Mouse (Mus musculus) hindbrain, embryonic 14.5 days (tissue): ENCODE measurements around the gene Vmn2r21. TPM values are rescaled to one million over a fixed set of nuclear protein-coding genes. Genes with fewer than 3 reads are reported as not detected.
"Not testable (repeated sequence)": the region's sequence is repeated elsewhere in the genome, so short reads cannot be mapped to it uniquely, and the experiment has no call there.

ENCODE experiments used
- ATAC-seq: fragments of 200-750 bp; cut with Nextera tagmentation; 2 replicates; pipeline ENCODE4 v1.8.0; 2017; ENCODE audit warnings: moderate number of reproducible peaks, mild to moderate bottlenecking, moderate TSS enrichment, moderate library complexity; ENCODE audit not compliant: low FRiP score
- DNase-seq: peaks from one replicate; pipeline ENCODE4 v3.0.0-alpha.2; 2015; ENCODE audit warnings: low spot score
- H3K27ac ChIP-seq: fragments of 300-500 bp; sonication (generic); 2 replicates; pipeline ENCODE4 v1.5.1; 2014; ENCODE audit warnings: mild to moderate bottlenecking, moderate library complexity
- H3K27me3 ChIP-seq: fragments of 300-500 bp; sonication (generic); 2 replicates; pipeline ENCODE4 v1.6.1; 2014; ENCODE audit warnings: mild to moderate bottlenecking, low read length, mixed read lengths; ENCODE audit not compliant: control insufficient read depth, insufficient read depth
- H3K36me3 ChIP-seq: fragments of 300-500 bp; sonication (generic); replicated peaks from 2 replicates; pipeline ENCODE4 v1.6.1; 2014; ENCODE audit not compliant: control insufficient read depth, insufficient read depth
- H3K4me1 ChIP-seq: fragments of 300-500 bp; sonication (generic); replicated peaks from 2 replicates; pipeline ENCODE4 v1.6.1; 2014; ENCODE audit warnings: antibody characterized with exemption, low read length, mixed read lengths; ENCODE audit not compliant: control insufficient read depth, insufficient read depth
- H3K4me2 ChIP-seq: fragments of 300-500 bp; sonication (generic); replicated peaks from 2 replicates; pipeline ENCODE4 v1.6.1; 2014; ENCODE audit warnings: mild to moderate bottlenecking, moderate library complexity
- H3K4me3 ChIP-seq: fragments of 300-500 bp; sonication (generic); replicated peaks from 2 replicates; pipeline ENCODE4 v1.5.1; 2014; ENCODE audit warnings: mild to moderate bottlenecking, low read length
- H3K9ac ChIP-seq: fragments of 300-500 bp; sonication (generic); 2 replicates; pipeline ENCODE4 v1.6.1; 2014
- H3K9me3 ChIP-seq: fragments of 300-500 bp; sonication (generic); 2 replicates; pipeline ENCODE4 v1.6.1; 2016; ENCODE audit warnings: low read length; ENCODE audit not compliant: control insufficient read depth
- WGBS: fragments of 180-500 bp; shearing (Covaris S2); extraction: QIAGEN DNeasy Blood & Tissue Kit; methylation state at CpG from one replicate; pipeline ENCODE4 v1.1.7; 2014; 5-methylcytosine and 5-hydroxymethylcytosine counted together
- polyA plus RNA-seq: library from polyadenylated mRNA; unstranded; fragments of >200 nt; fragmentation: Nextera tagmentation; extraction: Ambion mirVana; gene quantifications from 2 replicates; pipeline ENCODE4 v1.2.1, GENCODE M21; 2014

Vmn2r21 gene
- not detected in 2 replicates for polyA plus RNA-seq

DNA sequence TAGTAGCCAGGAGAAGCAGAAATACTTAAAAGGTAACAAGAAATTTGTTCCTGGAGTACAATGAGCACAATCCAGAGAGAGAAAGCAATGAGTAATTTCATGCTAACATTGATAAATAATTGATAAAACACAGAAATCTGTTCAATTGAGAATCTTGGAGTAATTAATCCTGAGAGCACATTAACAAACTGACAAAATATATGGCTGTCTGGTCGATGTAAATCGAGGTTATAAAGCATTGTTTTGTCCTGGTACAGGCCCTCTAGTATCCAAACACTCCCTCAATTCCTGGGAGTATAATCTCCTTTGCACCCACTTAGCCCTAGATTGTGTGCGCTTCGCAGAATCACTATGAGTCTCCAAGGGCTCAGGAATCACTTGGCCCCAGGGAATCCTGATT, at the start of gene Vmn2r21:
Gene Vmn2r21, minus strand, starts transcription at position 101 of the 400 bp plus-strand sequence.
- not testable (repeated sequence) for H3K4me2 ChIP-seq, H3K36me3 ChIP-seq, DNase-seq, H3K4me1 ChIP-seq, ATAC-seq, H3K9ac ChIP-seq, H3K27me3 ChIP-seq, H3K9me3 ChIP-seq, H3K27ac ChIP-seq, H3K4me3 ChIP-seq
- no CpG with 5 or more reads among the region's 4 CpGs for WGBS

DNA sequence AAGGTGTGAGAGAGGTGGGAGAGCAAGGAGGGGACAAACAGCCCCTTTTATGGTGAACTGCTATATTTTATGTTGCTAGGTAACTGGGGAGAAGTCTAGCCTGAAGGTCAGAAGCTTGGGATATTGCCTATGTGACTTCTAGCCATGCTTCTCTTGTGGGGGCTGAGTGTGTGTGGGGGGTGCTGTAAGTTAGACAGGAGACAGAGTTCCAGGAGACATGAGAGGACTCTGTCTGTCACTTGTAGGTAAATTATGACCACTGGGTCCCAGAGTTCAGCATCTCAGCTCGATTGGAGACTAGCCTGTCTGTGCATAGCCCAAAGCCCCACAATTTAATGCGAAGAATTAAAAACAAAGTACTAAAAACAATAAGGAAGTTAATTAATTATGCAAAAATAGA, 41.5 kb upstream of the Vmn2r21 start:
- H3K27ac ChIP-seq, DNase-seq, H3K9ac ChIP-seq, ATAC-seq, H3K36me3 ChIP-seq, H3K4me1 ChIP-seq, H3K4me3 ChIP-seq, H3K9me3 ChIP-seq, H3K27me3 ChIP-seq, H3K4me2 ChIP-seq: not testable (repeated sequence)
- no CpG with 5 or more reads among the region's 2 CpGs for WGBS

DNA sequence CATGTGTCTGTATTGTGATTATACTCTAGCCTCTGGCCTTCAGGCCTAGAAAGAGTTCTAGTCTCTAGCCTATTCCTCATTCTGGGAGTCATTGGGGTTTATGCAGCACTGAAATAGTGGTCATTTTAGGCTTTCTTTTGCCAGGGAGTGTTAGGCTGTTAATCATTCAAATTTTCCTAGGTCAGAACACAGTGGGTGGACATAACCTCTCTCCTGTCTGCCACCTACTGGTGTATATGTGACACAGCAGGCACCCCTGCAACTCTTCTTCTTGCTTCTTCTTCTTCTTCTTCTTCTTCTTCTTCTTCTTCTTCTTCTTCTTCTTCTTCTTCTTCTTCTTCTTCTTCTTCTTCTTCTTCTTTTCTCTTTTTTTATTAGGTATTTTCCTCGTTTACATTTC, 6.5 kb upstream of the Vmn2r21 start:
- H3K9me3 ChIP-seq, H3K27me3 ChIP-seq, H3K27ac ChIP-seq, DNase-seq, H3K4me3 ChIP-seq, H3K4me1 ChIP-seq, H3K36me3 ChIP-seq, H3K4me2 ChIP-seq, H3K9ac ChIP-seq, ATAC-seq: not testable (repeated sequence)
- whole genome bisulfite sequencing, result no CpG with 5 or more reads among the region's 1 CpGs

DNA sequence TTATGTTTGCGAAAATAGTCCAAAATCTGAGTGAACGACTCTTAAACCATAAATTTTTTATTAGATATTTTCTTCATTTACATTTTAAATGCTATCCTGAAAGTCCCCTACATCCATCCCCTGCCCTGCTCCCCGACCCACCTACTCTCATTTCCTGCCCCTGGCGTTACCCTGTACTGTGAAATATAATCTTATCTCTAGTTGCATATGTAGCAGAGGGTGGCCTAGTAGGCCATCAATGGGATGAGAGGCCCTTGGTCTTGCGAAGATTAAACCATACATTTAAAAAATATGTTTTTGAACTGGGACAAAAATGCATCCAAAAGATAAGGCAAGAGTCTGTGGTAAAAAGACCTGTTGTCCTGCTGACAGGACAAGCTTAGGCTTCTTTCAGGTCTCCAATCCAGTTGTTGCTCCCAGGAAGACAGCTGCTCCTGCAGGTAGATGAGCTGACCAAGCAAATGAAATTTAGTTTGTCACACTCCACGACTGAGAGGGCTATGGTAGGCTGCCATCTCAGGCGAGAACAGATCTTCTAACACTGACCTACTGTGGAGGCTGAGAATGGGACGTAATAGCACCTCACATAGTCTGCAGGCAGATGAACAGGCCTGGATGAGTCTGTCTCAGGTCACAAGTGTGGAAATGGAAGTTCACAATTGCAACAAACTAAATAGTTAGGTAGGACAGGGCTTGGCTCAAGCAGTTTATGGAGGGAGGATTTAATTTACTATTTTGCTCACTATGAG, 10.8 kb downstream of the Vmn2r21 start:
- not testable (repeated sequence) for H3K4me3 ChIP-seq, DNase-seq, H3K27ac ChIP-seq, H3K4me1 ChIP-seq, H3K9ac ChIP-seq, ATAC-seq, H3K27me3 ChIP-seq, H3K36me3 ChIP-seq, H3K9me3 ChIP-seq, H3K4me2 ChIP-seq
- WGBS, result no CpG with 5 or more reads among the region's 8 CpGs

DNA sequence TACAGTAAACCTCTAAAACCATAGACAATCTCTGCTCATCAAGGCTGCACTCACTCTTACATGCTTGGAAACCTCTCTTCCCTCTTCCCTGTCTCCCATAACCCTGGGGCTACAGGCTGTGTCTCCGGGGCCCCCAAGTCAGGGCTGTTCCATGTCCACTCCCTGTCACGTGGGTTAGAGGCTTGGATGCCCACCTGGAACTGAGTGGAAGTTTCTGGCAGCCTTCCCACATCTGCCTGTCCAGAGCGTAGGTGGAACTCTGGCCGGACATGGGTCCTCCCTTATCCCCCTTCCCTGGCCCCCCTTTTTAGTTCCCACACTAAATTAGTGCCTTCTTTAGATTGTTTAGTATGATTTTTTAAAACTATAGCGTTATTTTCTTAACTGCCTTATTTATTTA, 60.2 kb downstream of the Vmn2r21 start:
- ATAC-seq, H3K4me1 ChIP-seq, H3K27ac ChIP-seq: not testable (repeated sequence)

DNA sequence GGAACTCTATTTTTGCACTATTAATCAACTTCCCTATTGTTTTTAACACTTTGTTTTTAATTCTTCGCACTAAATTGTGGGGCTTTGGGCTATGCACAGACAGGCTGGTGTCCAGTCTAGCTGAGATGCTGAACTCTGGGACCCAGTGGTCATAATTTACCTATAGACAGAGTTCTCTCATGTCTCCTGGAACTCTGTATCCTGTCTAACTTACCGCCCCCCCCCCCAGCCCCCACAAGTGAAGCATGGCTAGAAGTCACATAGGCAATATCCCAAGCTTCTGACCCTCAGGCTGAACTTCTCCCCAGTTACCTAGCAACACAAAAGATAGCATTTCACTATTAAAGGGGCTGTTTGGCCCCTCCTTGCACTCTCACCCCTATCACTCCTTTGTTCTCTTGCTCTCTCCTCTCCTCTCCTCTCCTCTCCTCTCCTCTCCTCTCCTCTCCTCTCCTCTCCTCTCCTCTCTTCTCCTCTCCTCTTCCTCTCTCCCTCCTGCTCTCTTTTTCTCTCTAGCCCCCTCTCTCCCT, 60.7 kb downstream of the Vmn2r21 start:
- H3K27me3 ChIP-seq, result not testable (repeated sequence)

More for the DNA sequence above, 60.2 kb downstream of the Vmn2r21 start:
- H3K4me3 ChIP-seq, H3K36me3 ChIP-seq, H3K27me3 ChIP-seq, H3K9me3 ChIP-seq, DNase-seq, H3K4me2 ChIP-seq, H3K9ac ChIP-seq: not testable (repeated sequence)
- WGBS, result no CpG with 5 or more reads among the region's 5 CpGs

DNA sequence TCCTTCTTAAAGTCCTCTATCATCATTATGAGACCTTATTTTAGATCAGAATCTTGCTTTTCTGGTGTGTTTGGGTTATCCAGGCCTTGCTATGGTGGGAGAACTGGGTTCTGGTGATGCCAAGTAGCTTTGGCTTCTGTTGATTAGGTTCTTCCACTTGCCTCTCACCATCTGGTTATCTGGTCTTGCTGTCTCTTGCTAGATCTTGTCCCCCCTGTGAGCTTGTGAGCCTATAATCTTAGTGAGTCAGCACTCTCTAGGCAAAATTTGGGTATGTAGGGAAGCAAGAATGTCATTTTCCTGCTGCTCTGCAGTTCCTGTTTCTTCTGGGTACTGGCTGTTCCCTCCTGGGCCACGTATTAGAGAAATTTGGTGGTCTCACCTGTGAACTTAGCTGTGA, 64.6 kb downstream of the Vmn2r21 start:
- H3K27me3 ChIP-seq, H3K4me1 ChIP-seq, H3K9ac ChIP-seq, H3K27ac ChIP-seq, H3K36me3 ChIP-seq, H3K4me3 ChIP-seq, H3K4me2 ChIP-seq, DNase-seq, H3K9me3 ChIP-seq, ATAC-seq: not testable (repeated sequence)
- WGBS, result no CpG with 5 or more reads among the region's 1 CpGs

More for the DNA sequence above, 60.7 kb downstream of the Vmn2r21 start:
- not testable (repeated sequence) for H3K27ac ChIP-seq, H3K4me3 ChIP-seq, DNase-seq, H3K9ac ChIP-seq, H3K4me2 ChIP-seq, H3K9me3 ChIP-seq, ATAC-seq, H3K36me3 ChIP-seq, H3K4me1 ChIP-seq
- no CpG with 5 or more reads among the region's 2 CpGs for WGBS

Other genes with a start within 250 kb of the Vmn2r21 start
- gene Clec4e, start 243.5 kb downstream of the Vmn2r21 start, polyA plus RNA-seq, result 0.12 TPM in 1 of 2 replicates, not detected in the other
- gene Vmn2r19, start 225.1 kb downstream of the Vmn2r21 start, polyA plus RNA-seq, result not detected in 2 replicates
- gene Vmn2r20, start 115.3 kb downstream of the Vmn2r21 start, polyA plus RNA-seq, result not detected in 2 replicates
- gene Vmn2r22, start 117.3 kb upstream of the Vmn2r21 start, polyA plus RNA-seq, result not detected in 2 replicates
- not detected in 2 replicates for gene Vmn2r23, start 169.3 kb upstream of the Vmn2r21 start, polyA plus RNA-seq
- not detected in 2 replicates for gene Vmn2r24, start 245.5 kb upstream of the Vmn2r21 start, polyA plus RNA-seq